In the genomic region with DNA sequence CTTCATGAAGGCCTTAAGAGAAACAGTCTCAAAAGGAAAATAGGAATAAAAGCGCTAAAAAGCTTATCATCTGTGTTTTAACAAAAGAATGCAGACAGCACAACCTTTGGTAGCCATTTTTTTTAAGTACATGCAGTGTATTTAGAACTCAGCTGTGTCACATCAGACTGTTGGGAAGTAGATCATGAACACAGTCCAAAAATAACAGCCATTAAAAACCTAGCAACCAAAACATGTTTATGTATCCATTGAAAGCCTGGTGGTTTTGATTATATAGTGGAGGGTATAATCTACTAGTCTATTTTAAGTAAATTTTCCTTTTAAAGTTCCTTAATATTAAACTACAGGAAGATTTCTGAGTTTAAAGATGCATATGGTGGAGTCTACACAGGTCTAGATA, we compare ENCODE assay signal across 20 mouse cellular contexts. TPM values are rescaled to one million over a fixed set of nuclear protein-coding genes. Genes with fewer than 3 reads are reported as not detected.
DNase-seq lines count a peak whose midpoint lies in the region; ATAC-seq and TF ChIP-seq lines count a peak whose summit lies in the region.
"Had no signal": no experiment of that assay in that cellular context is flagged by ENCODE, and none has a peak within 500 bp of the region (broad histone marks: within the 10 kb centered on the region; RNA-seq: fewer than 3 reads in every experiment).

No protein-coding gene starts in this region.

- TF ChIP-seq POLR2A in heart, adult 2 months (IDR thresholded peaks at IDR 0.05; ENCODE audit: insufficient read depth, low read depth, low read length), result no peak

- H3K4me3 ChIP-seq in heart, adult 2 months, result no peak overlapping the region
- H3K4me3 ChIP-seq in lung, embryonic 14.5 days (ENCODE audit: low read depth, low read length), result no peak overlapping the region
- H3K4me3 ChIP-seq: erythroblast, embryonic 14.5 days; layer of hippocampus, adult 2 months; limb, embryonic 15.5 days; liver, embryonic 15.5 days; stomach, embryonic 15.5 days had no signal

- no peak for TF ChIP-seq EP300 in heart, adult 2 months (IDR thresholded peaks at IDR 0.05; ENCODE audit: insufficient read depth, low read depth, low read length)

- no peak overlapping the region for H3K4me2 ChIP-seq in lung, embryonic 14.5 days
- H3K4me2 ChIP-seq: limb, embryonic 15.5 days; liver, embryonic 15.5 days; stomach, embryonic 15.5 days had no signal

- peak overlapping the region; percentile 39 for H3K27ac ChIP-seq in heart, adult 2 months
- H3K27ac ChIP-seq in lung, embryonic 14.5 days (ENCODE audit: low read depth), result 0 out of 2 replicates have a peak overlapping the region, but pooled peaks have one; percentile 18
- H3K27ac ChIP-seq: limb, embryonic 15.5 days; liver, embryonic 15.5 days; stomach, embryonic 15.5 days had no signal

- no peak for DNase-seq in heart, adult 2 months
- DNase-seq in heart, adult 11 months, result no peak
- peak; percentile 21 to 24 for DNase-seq in heart, postnatal 10 days
- DNase-seq in heart, postnatal 36 days, result no peak
- peak; percentile 57 for DNase-seq in lung, embryonic 14.5 days
- no peak for DNase-seq in lung, postnatal 36 days
- DNase-seq in brain, adult 2 months (ENCODE audit: low read depth, low spot score), result peak; percentile 33
- DNase-seq: B cell, adult 2 months; cerebellum, adult 2 months; kidney, adult 11 months; layer of hippocampus, postnatal 36 days; lung, postnatal 4 days; thymus, adult 18-20 months; thymus, postnatal 4 days had no signal

- no peak overlapping the region for H3K9ac ChIP-seq in heart, adult 2 months (ENCODE audit: low read depth, low read length)
- no peak overlapping the region for H3K9ac ChIP-seq in lung, embryonic 14.5 days
- H3K9ac ChIP-seq: limb, embryonic 15.5 days; liver, embryonic 15.5 days; stomach, embryonic 15.5 days had no signal

- no peak for TF ChIP-seq CTCF in heart, adult 2 months (IDR thresholded peaks at IDR 0.05)
- no peak for TF ChIP-seq CTCF in lung, embryonic 14.5 days (IDR thresholded peaks at IDR 0.05; ENCODE audit: low read depth)

- intact Hi-C loops in heart, adult 2 months (cut with DNase I), result loop anchor here (5.0 kb wide), 1 partner anchor 82 kb away; the partner anchor contains the start of gene Atp5g2
- intact Hi-C loops in heart, postnatal 10 days (cut with DNase I), result loop anchor here (5.0 kb wide), 1 partner anchor 77 kb away; no protein-coding TSS in a partner anchor
- intact Hi-C loops in heart, postnatal 36 days (cut with DNase I), result loop anchor here (5.0 kb wide), 1 partner anchor 37 kb away; the partner anchor contains the start of genes Atf7 and Gm28047

- 46% methylated on average over 1 of the region's 1 CpGs for WGBS in heart, adult 2 months
- 89% methylated on average over 1 of the region's 1 CpGs for WGBS in lung, embryonic 14.5 days

- H3K36me3 ChIP-seq in heart, adult 2 months (ENCODE audit: control insufficient read depth, insufficient read depth, low read length), result peaks cover 36% of the 10 kb centered on the region
- H3K36me3 ChIP-seq in lung, embryonic 14.5 days (ENCODE audit: insufficient read depth), result no peaks in the 10 kb centered on the region

- H3K9me3 ChIP-seq in lung, embryonic 14.5 days (ENCODE audit: low read depth, low read length), result no peaks in the 10 kb centered on the region
- H3K9me3 ChIP-seq: limb, embryonic 15.5 days; liver, embryonic 15.5 days; stomach, embryonic 15.5 days had no signal

- H3K79me2 ChIP-seq in heart, adult 2 months (replicated peaks; ENCODE audit: control insufficient read depth, insufficient read depth, low read length), result no peaks in the 10 kb centered on the region

- H3K27me3 ChIP-seq in heart, adult 2 months (ENCODE audit: control insufficient read depth, insufficient read depth, low read length), result no peaks in the 10 kb centered on the region
- no peaks in the 10 kb centered on the region for H3K27me3 ChIP-seq in lung, embryonic 14.5 days (ENCODE audit: insufficient read depth, low read length)
- H3K27me3 ChIP-seq: limb, embryonic 15.5 days; liver, embryonic 15.5 days; stomach, embryonic 15.5 days had no signal

- peaks cover 4% of the 10 kb centered on the region for H3K4me1 ChIP-seq in heart, adult 2 months (ENCODE audit: control insufficient read depth, insufficient read depth, low read length)
- H3K4me1 ChIP-seq in lung, embryonic 14.5 days (ENCODE audit: insufficient read depth), result peaks cover 10% of the 10 kb centered on the region; the same call in 1 of the 2 replicates

- ATAC-seq in lung, embryonic 14.5 days (ENCODE audit: insufficient read depth), result no peak
- ATAC-seq: forebrain, embryonic 14.5 days had no signal

RNA-seq across cellular contexts. Expression of gene Gm28047, which starts 34.3 kb away (rescaled TPM):
- total RNA-seq in heart, adult 2 months (2021), result 1 to 10 TPM in 1 of 2 experiments, under 1 TPM in 1; 0.36 to 1.3 TPM
- polyA plus RNA-seq in heart, adult 2 months (2012; rRNA removed), result not detected in 2 replicates
- total RNA-seq in heart, postnatal 10 days (2021), result 1 to 10 TPM in 1 of 2 experiments, not detected in 1; 1.2 TPM
- 1 to 10 TPM in 1 of 2 experiments, under 1 TPM in 1; 0.94 to 1.1 TPM for total RNA-seq in heart, postnatal 36 days (2021)
- not detected in 2 replicates for polyA plus RNA-seq in lung, embryonic 14.5 days (2014; fragmentation: Nextera tagmentation; extraction: Ambion mirVana)
- total RNA-seq: layer of hippocampus, adult 2 months had no signal
- polyA plus RNA-seq: cerebellum, adult 2 months; forebrain, embryonic 14.5 days; limb, embryonic 15.5 days; liver, embryonic 15.5 days; stomach, embryonic 15.5 days had no signal

RNA-seq across cellular contexts. Expression of gene Atf7, which starts 34.7 kb away (rescaled TPM):
- 10 to 100 TPM; 49.9 TPM for total RNA-seq in heart, adult 2 months (2021)
- polyA plus RNA-seq in heart, adult 2 months (2012; rRNA removed), result 77.6 and 122 TPM in 2 replicates
- 10 to 100 TPM; 71.3 to 79.2 TPM for total RNA-seq in heart, postnatal 10 days (2021)
- total RNA-seq in heart, postnatal 36 days (2021), result 10 to 100 TPM; 52.3 to 56.5 TPM
- 43.5 and 44.3 TPM in 2 replicates for polyA plus RNA-seq in lung, embryonic 14.5 days (2014; fragmentation: Nextera tagmentation; extraction: Ambion mirVana)

Comparison
In these comparisons a context has a peak if more than half of its experiments do, and no peak if none do; other contexts are left out.
1. DNase-seq: peak in heart, postnatal 10 days (2 of 2), lung, embryonic 14.5 days (single experiment) and brain, adult 2 months (single experiment); none in heart, adult 2 months (0 of 2), heart, adult 11 months (single experiment), heart, postnatal 36 days (0 of 2) and lung, postnatal 36 days (single experiment).